Mouse (Mus musculus) thymus, postnatal 25 days (tissue): ENCODE results near the gene Macrod2.
A peak's percentile ranks its signal among the peaks of the same experiment; 100 is the strongest.

Source experiments
- DNase-seq: peaks from one replicate; pipeline ENCODE4 v3.0.0; 2022

Macrod2 gene

GRCm38 (mm10) chr2:142128109-142128508, 1733.0 kb downstream of the Macrod2 start:
- no peak for DNase-seq

- no peak for DNase-seq
These were observed 1734.1 kb downstream of the Macrod2 start for GRCm38 (mm10) chr2:142129166-142129565.

- DNase-seq = no peak
These were observed 1754.2 kb downstream of the Macrod2 start for GRCm38 (mm10) chr2:142149310-142149709.

GRCm38 (mm10) chr2:142163506-142164275, 1768.6 kb downstream of the Macrod2 start:
- DNase-seq = no peak

DNA sequence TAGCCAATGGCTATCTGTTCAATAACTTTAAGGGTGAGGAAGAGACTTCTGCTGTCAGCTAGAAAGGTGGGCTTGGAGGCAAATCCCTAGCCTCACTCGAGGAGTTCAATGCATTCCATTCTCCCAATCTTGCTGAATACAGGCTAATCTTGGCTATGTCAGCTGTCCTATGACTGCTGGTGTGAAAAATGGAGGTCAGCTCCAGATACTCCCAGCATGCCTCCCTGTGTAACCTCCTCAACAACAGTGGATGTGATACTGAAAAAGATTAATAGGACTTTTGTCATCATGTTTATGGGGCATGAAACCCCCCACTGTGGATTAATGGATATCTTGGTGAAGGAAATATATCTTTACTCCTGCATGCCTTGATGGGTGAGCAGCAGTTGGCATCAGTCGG, 1774.5 kb downstream of the Macrod2 start:
- no peak for DNase-seq

DNA sequence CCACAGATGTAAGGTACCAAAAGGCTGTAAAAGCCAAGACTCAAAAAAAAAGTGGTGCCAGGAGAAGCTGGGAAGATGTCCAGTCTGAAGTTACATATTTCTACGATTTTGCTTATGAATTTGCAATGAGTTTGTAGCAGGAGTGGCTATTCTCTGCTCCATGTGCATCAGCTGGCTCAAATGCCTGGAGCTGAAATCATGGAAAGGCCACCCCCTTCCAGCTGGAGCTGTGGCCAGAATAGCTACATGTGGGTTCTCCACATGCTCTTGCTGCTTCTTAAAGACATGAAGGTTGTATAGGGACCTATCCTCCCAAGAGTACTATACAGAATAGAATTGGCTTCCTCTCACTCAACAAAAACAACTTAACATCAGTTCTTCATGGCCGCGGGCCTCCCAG, 1777.6 kb downstream of the Macrod2 start:
- no peak for DNase-seq

GRCm38 (mm10) chr2:142174039-142174438, 1778.9 kb downstream of the Macrod2 start:
- DNase-seq = no peak

GRCm38 (mm10) chr2:142186922-142187321, 1791.8 kb downstream of the Macrod2 start:
- no peak for DNase-seq

DNA sequence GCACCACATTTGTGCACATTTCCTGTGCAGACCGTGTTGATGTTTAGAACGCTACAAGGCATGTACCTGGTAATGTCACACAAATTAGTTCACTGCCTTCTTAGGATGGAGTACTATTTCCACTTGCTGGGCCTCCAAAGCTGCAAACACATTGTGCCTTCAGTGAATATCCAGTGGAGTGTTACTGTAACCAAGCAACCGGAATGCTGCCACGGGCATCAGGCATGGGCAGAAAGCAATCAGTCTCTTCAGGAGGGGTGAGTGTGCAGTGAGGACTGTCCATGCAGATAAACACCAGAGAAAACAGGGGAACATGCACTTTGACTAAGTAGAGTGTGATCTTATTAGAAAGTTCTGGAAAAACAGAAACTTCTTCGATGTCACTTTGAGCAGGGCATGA, 1792.3 kb downstream of the Macrod2 start:
- no peak for DNase-seq

- DNase-seq = no peak
These were observed 1822.3 kb downstream of the Macrod2 start for GRCm38 (mm10) chr2:142217371-142217770.

DNA sequence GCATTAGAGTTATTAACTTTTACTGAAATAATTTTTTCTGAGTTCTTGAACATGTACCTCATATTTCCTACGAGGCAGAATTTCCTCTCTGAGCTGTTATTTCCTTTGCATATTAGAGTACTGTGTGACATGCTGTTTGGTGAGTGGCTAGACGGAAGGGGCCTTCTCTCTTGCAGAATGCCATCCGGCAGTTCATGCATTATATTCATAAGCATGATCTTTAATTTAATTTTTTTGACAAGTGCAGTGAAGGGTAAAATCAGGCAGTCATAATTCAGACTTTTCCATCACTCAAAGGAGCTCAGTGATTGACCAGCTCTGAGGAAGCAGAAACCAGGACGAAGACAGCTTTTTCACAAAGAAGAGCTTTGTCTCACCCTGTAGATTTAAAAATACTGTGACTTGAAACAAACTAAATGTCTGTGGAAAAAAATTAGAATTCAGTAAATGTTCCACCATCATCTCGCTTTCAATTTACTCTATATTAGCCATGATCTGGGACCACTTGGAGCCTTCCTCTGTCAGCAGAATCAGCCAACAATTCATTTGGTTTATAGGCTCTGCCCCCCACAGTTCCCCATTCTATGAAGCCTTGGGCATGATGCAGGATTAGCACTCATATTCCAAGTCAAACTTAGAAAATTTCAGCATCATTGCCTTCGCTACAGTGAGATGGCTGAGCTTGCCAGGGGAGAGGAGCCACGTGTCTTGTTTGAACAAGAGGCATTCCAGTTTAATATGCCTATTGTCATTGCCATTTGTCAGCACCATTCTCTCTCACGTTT, 1827.2 kb downstream of the Macrod2 start:
- no peak for DNase-seq

DNA sequence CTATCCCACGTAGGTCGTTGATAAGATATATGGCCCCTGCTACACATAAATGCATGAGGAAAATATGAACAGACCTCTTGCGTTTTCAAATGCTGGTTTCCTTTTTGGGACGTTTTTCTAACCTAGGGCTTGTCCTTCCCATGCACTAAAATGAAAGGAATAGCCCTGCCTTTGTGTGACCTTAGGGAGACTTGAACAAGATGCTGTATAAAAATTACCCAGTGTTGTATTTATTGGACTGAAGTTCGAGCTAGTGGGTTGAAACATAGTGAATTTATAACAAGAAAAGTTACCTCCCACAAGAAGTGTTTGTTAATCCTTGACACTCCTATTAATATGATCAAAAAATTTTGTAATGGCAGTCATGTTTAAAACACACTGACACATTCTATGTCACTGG, 1827.8 kb downstream of the Macrod2 start:
- DNase-seq = no peak

GRCm38 (mm10) chr2:142230985-142231549, 1836.0 kb downstream of the Macrod2 start:
- DNase-seq = no peak

- DNase-seq = no peak
These were observed 1837.7 kb downstream of the Macrod2 start for GRCm38 (mm10) chr2:142232828-142233227.

- DNase-seq = no peak
These were observed 1848.4 kb downstream of the Macrod2 start for GRCm38 (mm10) chr2:142243483-142243882.

- DNase-seq = no peak
These were observed 1855.3 kb downstream of the Macrod2 start for GRCm38 (mm10) chr2:142250383-142250782.

- no peak for DNase-seq
These were observed 1856.4 kb downstream of the Macrod2 start for GRCm38 (mm10) chr2:142251518-142251917.

- DNase-seq = peak; percentile 16
These were observed 1858.8 kb downstream of the Macrod2 start for GRCm38 (mm10) chr2:142253913-142254312.

DNA sequence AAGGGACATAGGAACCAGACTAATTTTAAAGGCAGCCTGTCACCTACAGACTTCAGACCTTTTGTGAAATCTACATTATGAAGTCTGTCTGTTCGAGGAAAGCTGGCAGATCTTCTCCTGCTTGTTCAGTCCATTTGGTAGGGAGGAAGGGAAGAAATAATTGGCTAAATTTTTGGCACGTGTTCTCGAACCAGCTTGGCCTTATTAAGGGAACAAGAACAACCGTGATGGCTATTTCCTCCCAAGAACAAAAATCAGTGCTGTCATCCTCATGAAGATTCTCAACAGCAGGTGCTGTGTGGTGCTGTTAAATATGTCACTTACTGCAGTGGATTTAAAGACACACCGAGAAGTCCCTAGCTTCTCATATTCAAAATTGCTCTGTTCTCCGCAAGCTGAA, 1859.5 kb downstream of the Macrod2 start:
- no peak for DNase-seq

- DNase-seq = no peak
These were observed 1862.4 kb downstream of the Macrod2 start for GRCm38 (mm10) chr2:142257501-142257900.

GRCm38 (mm10) chr2:142261046-142261445, 1865.9 kb downstream of the Macrod2 start:
- DNase-seq = no peak

GRCm38 (mm10) chr2:142264697-142265096, 1869.6 kb downstream of the Macrod2 start:
- no peak for DNase-seq

GRCm38 (mm10) chr2:142267836-142268235, 1872.7 kb downstream of the Macrod2 start:
- no peak for DNase-seq

- no peak for DNase-seq
These were observed 1891.7 kb downstream of the Macrod2 start for GRCm38 (mm10) chr2:142286761-142287160.
